Mouse (Mus musculus): ENCODE measurements at regions not wholly inside any gene's neighbourhood (a gene's known extent, or its start where the extent isn't known, plus 50 kb on each side); places are given as distances from the start of the nearest gene placed in this dataset.
A peak's percentile ranks its signal among the peaks of the same experiment; 100 is the strongest.
"Not testable (repeated sequence)": the region's sequence is repeated elsewhere in the genome, so short reads cannot be mapped to it uniquely, and the experiment has no call there.

GRCm38 (mm10) chr17:82367876-82368275 lies 629.7 kb upstream of the Slc8a1 start:
- no peak for DNase-seq

GRCm38 (mm10) chr17:82366001-82366400 lies 627.8 kb upstream of the Slc8a1 start:
- DNase-seq = peak; percentile 6

- DNase-seq = no peak
Observed at GRCm38 (mm10) chr17:82348636-82349035, 610.5 kb upstream of the Slc8a1 start.

- no peak for DNase-seq
Observed at GRCm38 (mm10) chr17:82331429-82331828, 593.3 kb upstream of the Slc8a1 start.

GRCm38 (mm10) chr17:82312191-82312590 lies 574.0 kb upstream of the Slc8a1 start:
- no peak for DNase-seq

GRCm38 (mm10) chr17:82306347-82306746 lies 568.2 kb upstream of the Slc8a1 start:
- no peak for DNase-seq

GRCm38 (mm10) chr17:82277728-82278127 lies 539.6 kb upstream of the Slc8a1 start:
- DNase-seq = no peak

GRCm38 (mm10) chr17:82273946-82274345 lies 535.8 kb upstream of the Slc8a1 start:
- no peak for DNase-seq

- DNase-seq = no peak
Observed at GRCm38 (mm10) chr17:82272845-82273244, 534.7 kb upstream of the Slc8a1 start.

GRCm38 (mm10) chr17:82266842-82267241 lies 528.7 kb upstream of the Slc8a1 start:
- DNase-seq = not testable (repeated sequence)

- DNase-seq = no peak
Observed at GRCm38 (mm10) chr17:82252362-82252761, 514.2 kb upstream of the Slc8a1 start.

- no peak for DNase-seq
Observed at GRCm38 (mm10) chr17:82251841-82252240, 513.7 kb upstream of the Slc8a1 start.

- no peak for DNase-seq
Observed at GRCm38 (mm10) chr17:82238361-82238760, 500.2 kb upstream of the Slc8a1 start.

- DNase-seq = no peak
Observed at GRCm38 (mm10) chr17:82237456-82237855, 499.3 kb upstream of the Slc8a1 start.

GRCm38 (mm10) chr17:82215728-82216623 lies 477.8 kb upstream of the Slc8a1 start:
- DNase-seq = no peak

GRCm38 (mm10) chr17:82199981-82200380 lies 461.8 kb upstream of the Slc8a1 start:
- no peak for DNase-seq

- no peak for DNase-seq
Observed at GRCm38 (mm10) chr17:82199031-82199642, 461.0 kb upstream of the Slc8a1 start.

GRCm38 (mm10) chr17:82184261-82184660 lies 446.1 kb upstream of the Slc8a1 start:
- DNase-seq = no peak

- no peak for DNase-seq
Observed at GRCm38 (mm10) chr17:82171216-82171615, 433.0 kb upstream of the Slc8a1 start.

GRCm38 (mm10) chr17:82153446-82153845 lies 415.3 kb upstream of the Slc8a1 start:
- no peak for DNase-seq

GRCm38 (mm10) chr17:82134843-82135242 lies 396.7 kb upstream of the Slc8a1 start:
- no peak for DNase-seq

GRCm38 (mm10) chr17:82132941-82133340 lies 394.8 kb upstream of the Slc8a1 start:
- no peak for DNase-seq

GRCm38 (mm10) chr17:82087141-82087540 lies 349.0 kb upstream of the Slc8a1 start:
- DNase-seq = no peak

GRCm38 (mm10) chr17:82080301-82080700 lies 342.1 kb upstream of the Slc8a1 start:
- DNase-seq = no peak

Measured in adrenal gland, postnatal 14 days (tissue).